Mouse (Mus musculus): ENCODE measurements around the gene Kdm7a.

The Kdm7a gene

GRCm38 (mm10) chr6:39205650-39206580, 674 bp downstream of the Kdm7a start:
- DNase-seq, result peak in 1 of 2 experiments; percentile 15

GRCm38 (mm10) chr6:39205064-39205649, 1.4 kb downstream of the Kdm7a start:
- DNase-seq, result peak; percentile 80 to 82

GRCm38 (mm10) chr6:39204444-39204843, 2.1 kb downstream of the Kdm7a start:
- no peak for DNase-seq

- no peak for DNase-seq
Measured at GRCm38 (mm10) chr6:39203236-39203635, 3.4 kb downstream of the Kdm7a start.

- DNase-seq, result no peak
Measured at GRCm38 (mm10) chr6:39193006-39193405, 13.6 kb downstream of the Kdm7a start.

- no peak for DNase-seq
Measured at GRCm38 (mm10) chr6:39191518-39191917, 15.1 kb downstream of the Kdm7a start.

- DNase-seq, result no peak
Measured at GRCm38 (mm10) chr6:39187227-39187626, 19.4 kb downstream of the Kdm7a start.

- no peak for DNase-seq
Measured at GRCm38 (mm10) chr6:39169089-39169488, 37.5 kb downstream of the Kdm7a start.

GRCm38 (mm10) chr6:39164891-39165290, 41.7 kb downstream of the Kdm7a start:
- no peak for DNase-seq

GRCm38 (mm10) chr6:39161975-39162374, 44.6 kb downstream of the Kdm7a start:
- DNase-seq, result no peak

- DNase-seq, result no peak
Measured at GRCm38 (mm10) chr6:39146041-39146440, 60.5 kb downstream of the Kdm7a start.

GRCm38 (mm10) chr6:39132556-39132955, 74.0 kb downstream of the Kdm7a start:
- DNase-seq, result no peak

GRCm38 (mm10) chr6:39131480-39131879, 75.1 kb downstream of the Kdm7a start:
- no peak for DNase-seq

GRCm38 (mm10) chr6:39124719-39125118, 81.9 kb downstream of the Kdm7a start:
- no peak for DNase-seq

GRCm38 (mm10) chr6:39120685-39121084, 85.9 kb downstream of the Kdm7a start:
- no peak for DNase-seq

- peak in 1 of 2 experiments; percentile 16 for DNase-seq
Measured at GRCm38 (mm10) chr6:39118456-39118881, 88.1 kb downstream of the Kdm7a start.

- DNase-seq, result peak; percentile 76 to 81
Measured at GRCm38 (mm10) chr6:39117584-39118455, 88.8 kb downstream of the Kdm7a start, which contains the start of gene Parp12. TSS of gene Parp12 (minus strand) at chr6:39118349.

GRCm38 (mm10) chr6:39115438-39115837, 91.2 kb downstream of the Kdm7a start:
- no peak for DNase-seq

GRCm38 (mm10) chr6:39113141-39113540, 93.4 kb downstream of the Kdm7a start:
- no peak for DNase-seq

- no peak for DNase-seq
Measured at GRCm38 (mm10) chr6:39112701-39113100, 93.9 kb downstream of the Kdm7a start.

GRCm38 (mm10) chr6:39106812-39107211, 99.8 kb downstream of the Kdm7a start:
- no peak for DNase-seq

GRCm38 (mm10) chr6:39104631-39105030, 102.0 kb downstream of the Kdm7a start:
- DNase-seq, result no peak
